Mouse (Mus musculus): ENCODE data around the gene Mid1.
"Not testable (repeated sequence)": the region's sequence is repeated elsewhere in the genome, so short reads cannot be mapped to it uniquely, and the experiment has no call there.

DNA sequence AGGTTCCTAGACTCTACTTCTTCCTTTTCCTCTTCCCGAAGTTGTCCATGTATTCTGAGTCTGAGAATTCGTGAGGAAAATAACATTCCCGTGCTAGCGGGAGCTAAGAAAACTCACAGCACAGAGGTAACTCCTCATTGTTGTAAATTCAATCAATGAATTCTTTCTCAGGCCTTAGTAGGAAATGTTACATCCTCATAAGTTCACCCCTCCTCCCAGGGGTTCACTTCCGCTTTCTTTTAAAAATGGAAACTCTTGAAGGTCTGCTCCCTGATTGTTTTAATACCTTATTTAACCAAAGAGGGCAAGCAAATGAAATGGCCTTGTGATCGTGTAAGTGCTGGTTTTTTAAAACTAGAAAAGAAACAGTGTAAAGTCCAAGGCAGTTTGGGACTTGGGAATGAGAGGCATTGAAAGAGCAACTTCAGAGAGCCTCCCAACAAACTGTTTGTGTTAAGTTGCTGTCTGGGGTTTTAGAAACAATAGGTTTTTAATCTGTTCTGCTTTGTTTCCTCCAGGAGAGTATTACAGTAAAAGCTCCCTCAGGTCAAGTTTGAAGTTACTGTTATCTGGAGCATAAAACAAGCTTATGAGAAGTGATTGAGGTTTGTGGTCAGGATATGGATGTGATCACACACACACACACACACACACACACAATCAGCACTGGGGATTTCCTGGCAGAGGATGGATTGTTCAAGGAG lies 287.9 kb downstream of the Mid1 start:
- TF ChIP-seq CTCF (IDR thresholded peaks at IDR 0.05; ENCODE audit: low read depth); EP300 (optimal IDR thresholded peaks at IDR 0.05): not testable (repeated sequence)

All from stomach, postnatal 0 days (tissue).